Mouse (Mus musculus): ENCODE results near the gene Blvrb.
A peak's percentile ranks its signal among the peaks of the same experiment; 100 is the strongest.

Gene Blvrb

DNA sequence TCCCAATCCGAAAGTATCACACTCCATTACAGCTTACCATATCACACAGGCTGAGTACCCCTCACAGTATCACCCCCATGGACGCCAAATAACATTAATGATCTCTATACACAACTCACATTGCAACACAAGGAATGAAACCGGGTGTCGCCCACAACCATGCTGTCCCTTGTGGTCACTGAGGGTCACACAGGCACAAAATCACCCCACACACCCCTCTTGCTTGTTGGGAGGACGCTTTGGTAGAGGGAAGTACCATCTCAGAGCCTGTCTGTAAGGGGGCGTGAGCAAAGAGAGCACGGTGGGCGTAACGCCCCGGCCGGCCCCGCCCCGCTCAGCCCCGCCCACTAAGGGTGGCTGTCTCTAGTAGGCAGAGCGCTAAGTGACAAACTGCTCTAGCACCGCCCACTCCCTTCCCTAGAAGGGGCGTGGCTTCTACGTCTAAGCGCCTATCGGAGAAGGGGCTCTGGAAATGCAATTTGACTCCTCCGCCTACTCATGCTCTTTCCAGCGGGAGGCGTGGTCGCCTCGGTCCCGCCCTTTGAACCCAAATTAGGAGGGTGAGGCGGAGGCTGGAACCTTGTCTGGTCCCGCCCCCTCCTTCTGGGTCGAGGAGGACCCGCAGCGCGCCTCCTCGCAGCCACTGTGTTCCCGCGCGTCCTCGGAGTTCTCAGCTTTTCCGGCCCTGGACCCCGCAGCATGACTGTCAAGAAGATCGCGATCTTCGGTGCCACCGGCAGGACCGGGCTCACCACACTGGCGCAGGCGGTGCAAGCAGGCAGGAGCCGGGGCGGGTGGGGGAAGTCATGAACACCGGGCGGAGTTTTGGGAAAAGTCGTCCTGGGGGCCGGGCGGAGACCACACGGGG lies at the start of gene Blvrb, which contains the start of gene Sptbn4:
Blvrb (plus strand) TSS at position 560 of the 868 bp plus-strand sequence.
Sptbn4 (minus strand) TSS at position 268 of the 868 bp plus-strand sequence.
- peak; percentile 99 for DNase-seq

DNA sequence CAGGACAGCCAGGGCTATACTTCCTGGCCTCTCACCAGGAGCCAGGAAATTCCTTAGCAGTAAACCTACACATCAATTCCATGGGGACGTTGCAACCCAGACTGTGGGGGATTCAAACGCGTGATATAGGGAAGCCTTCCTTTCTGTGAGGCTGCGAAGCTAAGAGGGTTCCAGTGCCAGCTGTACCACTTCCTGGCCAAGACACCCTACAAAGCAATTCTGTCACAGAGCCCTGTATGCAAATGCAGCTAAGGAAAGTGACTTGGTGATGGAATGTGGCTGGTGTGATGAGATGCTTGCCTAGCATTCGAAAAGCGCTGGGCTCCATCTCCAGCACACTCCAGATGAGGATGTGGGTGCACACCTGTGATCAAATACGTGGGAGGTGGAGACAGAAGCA lies 47.2 kb upstream of the Blvrb start:
- no peak for DNase-seq

DNA sequence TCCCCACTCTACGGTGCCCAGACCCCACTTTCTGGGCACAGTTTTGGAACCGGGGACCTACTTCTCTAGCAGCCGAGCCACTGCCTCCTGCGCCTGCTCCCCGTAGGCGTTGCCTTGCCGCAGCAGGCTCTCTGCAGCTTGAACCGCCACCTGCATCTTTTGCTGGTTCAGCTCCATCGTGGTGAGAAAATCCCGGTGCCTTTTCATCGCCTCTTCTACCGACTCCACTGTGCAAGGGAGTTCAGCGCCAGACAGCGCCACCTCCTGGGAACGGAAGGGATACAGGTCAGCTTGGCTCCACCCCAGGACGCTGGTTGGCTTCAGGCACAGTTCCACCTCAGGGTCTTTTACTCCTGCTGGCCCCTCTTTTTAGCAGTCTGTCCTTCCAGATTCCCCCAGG lies 45.1 kb upstream of the Blvrb start:
- peak; percentile 84 for DNase-seq

DNA sequence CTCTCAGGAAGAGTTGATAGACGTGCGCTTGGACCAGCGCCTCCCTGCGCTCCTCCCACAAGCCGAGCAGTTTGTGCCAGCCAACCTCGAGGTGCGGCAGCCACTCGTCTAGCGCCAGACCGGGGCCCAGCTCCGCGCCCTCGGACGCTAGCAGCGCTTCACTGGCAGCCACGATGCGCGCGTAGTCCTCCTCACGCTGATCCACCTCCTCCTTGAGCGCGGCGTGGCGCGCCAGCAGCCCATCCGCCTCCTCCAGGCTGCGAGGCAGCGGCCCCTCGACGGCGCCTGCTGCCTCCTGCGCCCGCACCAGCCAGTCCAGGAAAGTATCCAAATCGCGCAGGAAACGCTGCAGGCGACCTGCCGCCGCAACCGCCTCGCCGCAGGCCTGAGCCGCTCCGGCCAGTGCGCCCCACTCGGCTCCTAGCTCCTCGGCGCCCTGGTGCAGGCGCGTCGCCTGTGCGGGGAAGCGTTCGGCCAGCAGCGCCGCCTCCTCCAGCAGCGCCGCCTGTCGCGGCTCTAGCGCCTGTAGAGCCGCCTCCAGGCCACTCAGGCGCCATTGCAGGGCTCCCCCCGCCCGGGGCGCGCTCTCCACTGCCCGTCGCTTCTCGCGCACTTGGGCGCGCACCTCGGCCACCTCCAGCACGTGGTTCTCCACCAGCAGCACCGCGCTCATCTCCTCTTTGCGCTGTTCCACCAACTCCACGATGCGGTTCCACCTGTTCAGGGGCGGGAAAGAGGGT lies 43.4 kb upstream of the Blvrb start:
- no peak for DNase-seq

DNA sequence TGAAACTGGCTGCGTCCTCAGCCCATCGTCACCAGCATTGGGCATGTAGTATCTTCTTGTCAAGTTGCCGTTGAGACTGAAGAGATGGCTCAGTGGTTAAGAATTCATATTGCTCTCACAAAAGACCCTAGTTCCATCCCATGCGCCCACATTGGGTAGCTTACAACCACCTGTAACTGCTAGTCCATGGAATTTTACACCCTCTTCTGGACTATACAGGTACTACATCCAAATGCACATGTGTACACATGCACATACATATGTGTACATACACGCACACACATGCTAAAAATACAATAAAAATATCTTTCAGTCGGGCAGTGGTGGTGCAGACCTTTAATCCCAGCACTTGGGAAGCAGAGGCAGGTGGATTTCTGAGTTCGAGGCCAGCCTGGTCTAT lies 41.3 kb upstream of the Blvrb start:
- DNase-seq: no peak

DNA sequence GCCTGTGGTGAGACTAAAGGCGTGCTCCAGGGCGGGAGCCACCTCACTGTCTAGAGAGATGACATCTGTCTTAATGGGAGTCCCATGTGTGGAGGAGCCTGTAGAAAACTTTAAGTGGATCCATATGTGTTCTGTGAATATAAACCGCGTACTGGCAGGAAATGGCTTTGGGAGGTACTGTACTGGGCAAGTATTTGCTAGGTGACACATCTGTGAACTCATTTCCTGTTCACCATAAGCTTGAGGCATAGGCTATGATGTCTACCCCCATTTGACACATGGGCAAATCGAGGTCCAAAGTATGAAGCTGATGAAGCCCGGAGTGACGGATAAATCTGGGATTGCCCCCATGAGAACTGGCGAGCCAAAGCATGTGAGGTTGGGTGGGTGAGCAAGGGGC lies 40.0 kb upstream of the Blvrb start:
- DNase-seq: no peak

DNA sequence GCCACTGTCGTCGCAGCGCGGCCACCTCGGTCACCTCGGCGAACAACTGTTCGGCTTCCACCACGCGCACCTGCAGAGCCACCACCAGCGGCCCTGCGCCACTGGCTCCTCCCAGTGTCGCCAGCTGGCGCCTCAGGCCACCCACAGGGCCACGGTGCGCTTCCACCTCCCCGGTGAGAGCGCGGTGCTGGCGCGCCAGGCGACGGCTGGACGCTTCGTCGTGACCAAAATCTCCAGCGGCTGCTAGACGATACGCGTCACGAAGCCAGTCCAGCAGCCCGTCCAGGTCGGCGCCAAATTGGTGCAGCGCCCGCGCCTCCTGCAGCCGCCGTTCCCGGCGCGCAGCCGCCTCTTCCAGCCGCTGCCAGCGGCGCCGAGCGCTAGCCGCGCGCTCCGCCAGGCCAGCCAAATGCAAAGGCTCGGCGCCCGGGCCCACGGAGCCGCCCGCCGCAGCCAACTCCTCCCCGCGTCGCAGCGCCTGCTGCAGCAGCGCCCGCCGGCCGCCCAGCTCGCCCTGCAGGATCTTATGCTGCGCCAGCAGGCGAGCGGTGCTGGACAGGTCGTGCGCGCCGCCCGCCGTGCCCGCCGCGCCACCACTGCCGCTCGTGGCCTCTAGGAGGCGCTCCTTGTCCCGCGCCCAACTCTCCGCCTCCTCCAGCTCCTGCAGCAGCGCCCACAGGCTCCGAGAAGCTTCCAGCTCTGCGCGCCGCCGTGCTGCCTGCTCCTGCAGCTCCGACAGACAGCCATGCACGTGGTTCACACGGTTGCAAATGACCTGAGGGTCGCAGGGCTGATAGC lies 39.2 kb upstream of the Blvrb start:
- DNase-seq: peak; percentile 91

DNA sequence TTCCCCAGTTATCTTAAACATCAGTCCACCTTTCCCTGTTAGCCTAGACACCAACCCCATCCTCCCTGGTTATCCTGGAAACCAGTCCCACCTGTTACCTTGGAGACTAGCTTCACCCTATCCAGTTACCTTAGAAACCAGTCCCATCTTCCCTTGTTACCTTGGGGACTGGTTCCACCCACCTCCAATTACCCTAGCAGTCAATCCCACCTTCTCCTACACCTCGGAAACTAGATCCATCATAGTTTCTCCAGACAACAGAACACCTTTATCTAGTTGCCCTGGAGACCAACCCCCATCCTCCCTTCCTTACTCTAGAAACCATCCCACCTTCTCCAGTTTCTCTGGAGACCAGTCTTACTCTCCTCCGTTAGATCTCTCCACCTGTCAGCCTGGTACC lies 30.6 kb upstream of the Blvrb start:
- no peak for DNase-seq

DNA sequence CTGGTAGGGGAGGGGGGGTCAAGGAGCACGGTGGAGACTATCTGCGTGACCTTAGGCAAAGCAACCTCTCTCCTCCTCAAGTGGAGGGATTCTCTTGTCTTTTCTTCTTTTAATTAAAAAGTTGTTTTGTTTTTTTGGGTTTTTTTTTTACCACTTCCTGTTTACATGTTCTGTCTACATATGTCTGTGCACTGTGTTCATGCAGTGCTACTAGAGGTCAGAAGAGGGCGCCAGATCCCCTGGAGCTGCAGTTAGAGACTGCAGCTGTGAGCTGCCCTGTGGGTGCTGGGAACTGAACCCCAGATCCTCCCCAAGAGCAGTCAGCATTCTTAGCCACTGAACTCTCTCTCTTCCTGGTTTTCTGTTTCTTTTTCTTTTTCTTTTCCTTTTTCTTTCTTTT lies 28.7 kb upstream of the Blvrb start:
- DNase-seq: no peak

DNA sequence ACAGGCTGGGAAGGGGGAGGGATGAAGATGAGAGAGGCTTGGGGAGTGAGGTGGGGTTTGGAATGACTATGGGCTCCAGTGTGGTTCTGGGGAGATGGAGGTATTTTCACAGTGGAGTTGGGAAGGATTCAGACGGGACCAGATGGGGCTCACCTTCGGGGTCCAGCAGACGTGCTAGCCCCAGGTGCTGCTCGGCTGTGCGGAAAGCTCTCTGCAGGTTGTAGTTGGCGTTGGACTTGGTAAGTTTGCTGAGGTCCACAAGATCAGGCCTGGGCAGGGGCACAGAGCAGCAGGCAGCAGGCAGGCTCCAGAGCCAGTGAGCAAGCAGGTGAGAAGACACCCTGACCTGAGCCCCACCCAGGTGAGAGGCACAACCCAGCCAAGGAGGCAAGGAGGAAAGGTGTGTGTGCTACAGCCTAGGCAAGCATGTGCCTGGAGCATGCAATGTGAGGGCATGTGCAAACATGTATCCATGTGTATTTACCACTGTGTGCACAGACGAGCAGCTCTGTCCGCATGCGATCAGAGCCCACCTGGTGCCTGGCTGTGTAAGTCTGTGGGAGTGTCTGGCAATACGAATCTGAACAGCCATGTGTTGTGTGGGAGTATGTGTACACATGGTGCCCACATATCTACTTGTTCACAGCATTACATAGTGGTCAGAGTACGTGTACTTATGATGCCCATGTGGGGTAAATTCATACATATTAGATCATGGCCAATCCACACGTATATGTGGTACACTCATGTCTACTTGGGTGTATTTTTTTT lies 24.0 kb upstream of the Blvrb start:
- DNase-seq: no peak

DNA sequence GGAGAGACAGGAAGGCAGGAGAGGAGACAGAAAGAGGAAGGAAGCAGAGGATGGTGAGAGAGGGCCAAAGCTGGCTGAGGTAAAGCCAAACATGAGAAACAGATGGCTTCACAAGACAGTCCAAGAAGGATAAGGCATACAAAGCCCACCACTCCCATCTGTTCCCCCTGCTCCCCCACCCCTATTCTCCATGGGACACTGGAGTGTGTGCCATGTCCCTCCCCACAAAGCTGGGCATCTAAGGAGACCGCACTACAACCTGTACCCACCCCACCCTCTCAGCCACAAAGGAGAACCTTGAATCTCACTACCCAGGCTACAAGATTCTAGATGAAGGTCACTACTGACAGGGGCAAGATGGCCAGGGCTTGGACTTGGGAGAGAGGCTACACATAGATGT lies 20.4 kb upstream of the Blvrb start:
- no peak for DNase-seq

DNA sequence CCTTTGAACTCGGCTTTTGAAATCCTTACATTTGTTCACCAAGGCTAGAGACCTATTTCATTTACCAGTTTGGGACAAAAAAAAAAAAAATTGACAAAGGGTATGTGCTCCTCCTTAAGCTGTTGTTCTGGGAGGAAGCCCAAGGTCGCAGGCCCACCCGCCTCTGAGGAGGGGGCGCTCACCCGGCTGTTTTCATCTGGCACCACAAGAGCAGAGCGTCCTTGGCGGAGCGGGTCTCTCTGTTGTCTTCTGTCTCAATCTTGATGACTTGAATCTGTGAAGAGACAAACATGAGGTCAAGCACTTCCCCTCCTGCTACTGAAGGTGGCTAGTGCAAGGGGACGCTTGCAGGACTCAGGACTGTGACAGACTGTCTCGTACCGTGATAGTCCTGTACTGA lies 19.8 kb upstream of the Blvrb start:
- DNase-seq: no peak

DNA sequence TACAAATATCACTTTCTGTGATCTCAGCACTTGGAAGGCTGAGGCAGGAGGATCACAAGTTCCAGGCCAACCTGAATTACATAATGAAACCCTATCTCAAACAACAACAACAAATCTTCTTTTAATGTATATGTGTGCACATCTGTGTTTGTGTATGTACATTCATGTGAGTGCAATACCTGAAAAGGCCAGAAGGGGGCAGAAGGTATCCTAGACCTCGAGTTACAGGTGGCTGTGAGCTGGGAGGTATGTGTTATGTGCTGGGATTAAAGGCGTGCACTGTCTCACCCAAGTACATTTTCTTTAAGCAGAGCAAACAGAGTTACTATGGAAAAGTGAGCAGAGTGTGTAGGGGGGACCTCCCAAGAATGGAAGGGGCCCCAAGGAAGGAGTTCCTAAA lies 18.6 kb upstream of the Blvrb start:
- no peak for DNase-seq

DNA sequence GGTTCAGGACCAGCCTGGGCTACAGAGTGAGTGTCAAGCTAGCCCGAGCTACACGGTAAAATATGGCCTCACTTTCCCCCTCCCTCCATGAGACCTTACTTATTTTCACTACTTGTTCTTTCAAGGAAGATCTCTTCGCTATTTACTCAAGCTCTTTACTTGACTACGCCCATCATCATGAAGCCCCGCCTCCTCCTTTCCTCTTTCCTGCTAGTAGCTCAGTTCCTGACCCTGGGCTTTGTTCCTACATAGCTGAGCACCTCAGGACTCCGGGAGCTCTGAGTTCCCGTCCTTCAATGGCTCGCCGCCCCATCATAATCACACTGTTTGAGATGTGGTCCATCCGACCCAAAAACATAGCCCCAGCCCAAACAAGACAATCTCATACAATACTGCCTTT lies 14.4 kb upstream of the Blvrb start:
- no peak for DNase-seq

DNA sequence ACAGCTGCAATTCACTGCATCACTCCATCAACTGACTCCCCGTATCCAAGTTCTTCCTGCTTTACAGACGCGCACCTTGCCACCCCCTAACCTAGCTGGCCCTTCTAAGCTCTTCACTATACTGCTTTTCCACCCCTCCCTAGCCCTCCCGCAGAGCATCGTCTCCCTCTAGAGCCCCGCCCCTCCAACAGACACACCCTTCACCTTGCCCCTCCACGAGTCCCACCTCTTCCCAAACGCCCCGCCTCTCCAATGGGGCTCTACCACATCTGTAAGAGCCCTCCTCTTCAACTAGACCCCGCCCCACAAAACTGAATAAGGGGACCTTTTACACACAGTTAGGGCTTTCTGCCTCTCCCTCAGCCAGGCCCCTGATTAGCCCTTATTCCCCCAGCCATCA lies 14.0 kb upstream of the Blvrb start:
- no peak for DNase-seq

DNA sequence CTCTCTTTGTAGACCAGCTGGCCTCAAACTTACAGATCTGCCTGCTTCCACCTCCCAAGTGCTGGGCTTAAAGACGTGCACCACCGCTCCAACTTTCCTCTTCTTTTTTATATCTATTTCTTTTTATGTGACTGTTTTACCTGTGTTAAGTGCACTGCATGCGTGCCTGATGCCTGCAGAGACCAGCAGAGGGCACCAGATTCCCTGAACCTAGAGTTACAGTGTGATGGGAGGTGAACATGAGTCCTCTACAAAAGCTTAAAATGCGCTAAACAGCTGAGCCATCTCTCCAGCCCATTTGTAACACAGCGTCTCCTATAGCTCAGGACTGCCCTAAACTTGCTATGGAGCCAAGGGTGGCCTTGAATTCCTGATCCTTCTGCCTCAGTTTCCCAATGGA lies 10.2 kb upstream of the Blvrb start:
- DNase-seq: no peak

DNA sequence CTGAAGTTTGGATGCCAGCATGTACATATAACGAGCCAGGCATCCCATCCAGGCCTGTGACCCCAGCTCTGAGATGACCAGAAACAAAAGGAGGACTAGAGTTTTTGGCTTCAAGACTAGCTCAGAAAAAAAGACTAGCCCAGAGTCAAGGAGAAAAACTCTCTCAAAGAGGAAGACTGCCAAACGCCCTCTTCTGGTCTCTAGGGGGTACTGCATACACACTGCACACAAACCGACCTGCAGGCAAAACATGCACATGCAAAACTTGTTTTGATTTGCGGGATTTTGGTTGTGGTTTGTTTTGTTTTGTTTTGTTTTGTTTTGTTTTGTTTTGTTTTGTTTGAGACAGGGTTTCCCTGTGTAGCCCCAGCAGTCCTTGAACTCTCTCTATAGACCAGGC lies 7.8 kb upstream of the Blvrb start:
- no peak for DNase-seq

DNA sequence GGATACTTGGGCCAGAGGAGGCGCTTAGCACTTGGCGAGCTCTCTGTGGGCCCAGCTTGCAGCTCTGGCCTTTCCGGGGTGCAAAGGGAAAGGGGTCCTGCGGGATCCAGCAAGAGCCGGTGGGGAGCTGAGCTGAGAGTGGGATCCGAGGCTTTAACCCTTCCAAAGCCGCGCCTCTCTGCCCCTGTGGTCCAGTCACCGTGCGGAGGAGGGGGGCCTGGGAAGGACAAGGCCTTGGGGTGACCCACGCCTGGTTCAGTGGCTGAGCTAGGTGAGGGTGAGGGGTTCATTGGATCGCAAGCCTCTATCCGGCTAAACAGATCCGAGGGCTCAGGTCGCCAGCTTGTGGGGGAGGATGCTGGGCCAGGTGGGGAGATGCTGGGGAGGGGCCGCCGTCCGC lies 1.7 kb upstream of the Blvrb start:
- peak; percentile 68 for DNase-seq

DNA sequence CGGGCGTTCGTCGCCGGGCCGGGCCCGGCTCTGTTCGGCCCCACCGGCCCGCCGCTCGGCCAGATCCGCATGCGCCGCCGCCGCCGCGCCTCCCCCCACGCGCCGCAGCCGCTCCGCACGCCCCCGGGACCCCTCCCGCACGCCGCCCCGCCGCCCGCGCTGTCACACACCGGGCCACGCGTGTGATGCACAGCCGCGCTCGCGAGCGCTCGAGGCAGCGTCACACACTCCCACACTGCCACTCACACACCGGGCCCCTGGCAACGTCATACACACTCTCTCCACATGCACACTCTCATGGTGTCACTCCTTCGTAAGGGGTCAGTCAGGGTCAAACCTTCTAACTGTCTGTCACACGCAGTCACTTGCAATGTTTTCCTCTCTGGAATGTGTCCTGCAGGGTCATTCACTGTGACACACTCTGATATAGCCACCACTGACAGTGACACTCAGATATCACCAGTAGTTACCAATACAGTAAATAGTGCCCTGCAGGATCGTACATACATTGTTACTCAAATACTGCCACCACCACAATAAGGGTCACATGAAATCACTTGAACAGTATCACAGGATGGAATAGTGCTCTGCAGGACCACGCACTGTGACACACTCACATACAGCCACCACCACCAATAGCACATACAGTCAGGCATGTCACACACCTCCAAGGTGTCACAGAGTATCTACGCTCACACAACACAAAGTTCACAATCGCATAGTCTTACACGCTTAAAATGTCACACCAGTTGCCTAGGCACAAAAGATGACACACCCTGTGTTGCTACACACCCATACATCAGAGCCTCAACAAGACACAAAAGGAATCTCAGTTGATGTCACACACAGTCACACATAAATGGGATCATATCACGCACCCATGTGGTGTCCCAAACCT lies 1.0 kb upstream of the Blvrb start:
- DNase-seq: peak; percentile 83

DNA sequence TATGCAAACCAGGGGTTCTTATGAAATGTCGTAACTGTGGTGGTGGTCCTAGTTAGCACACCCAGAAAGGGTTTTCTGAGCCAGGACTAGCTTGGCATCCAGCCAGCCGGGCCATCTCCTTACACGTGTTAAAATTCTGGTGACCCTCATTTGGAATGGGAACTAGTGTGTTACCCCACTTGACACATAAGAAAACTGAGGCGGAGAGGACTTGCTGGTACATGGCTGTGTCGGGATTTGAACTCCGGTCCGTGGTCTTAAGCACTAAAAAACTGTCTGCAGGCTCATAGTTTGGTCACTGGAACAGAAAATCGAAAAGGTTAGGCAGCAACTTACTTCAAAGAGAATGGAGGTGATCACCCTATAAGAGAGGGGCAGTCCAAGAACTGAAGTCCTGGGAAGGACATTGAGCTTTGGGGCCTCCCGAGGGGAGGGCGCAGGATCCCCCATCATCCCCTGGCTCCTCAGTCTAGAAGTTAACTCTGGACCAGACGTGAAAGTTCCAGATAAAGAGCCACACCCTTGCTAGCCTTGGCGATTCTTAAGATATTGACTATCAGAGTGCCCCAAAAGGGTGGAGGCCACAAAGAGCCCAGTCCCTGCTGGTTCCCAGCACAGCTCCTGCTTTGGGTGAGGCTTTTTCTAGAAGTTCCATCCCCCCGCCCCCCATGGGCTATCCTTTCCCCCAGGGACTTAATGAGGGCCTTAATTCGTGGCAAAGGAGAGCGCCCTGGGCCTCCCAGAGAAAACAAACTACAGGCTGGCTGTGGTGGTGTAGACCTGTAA lies 836 bp downstream of the Blvrb start:
- peak; percentile 77 for DNase-seq
